Mouse (Mus musculus) inflammation-experienced regulatory T-cells, adult 6 months (primary cell): Measurements from ENCODE around the gene Rabep1. TPM values are rescaled to one million over a fixed set of nuclear protein-coding genes. Genes with fewer than 3 reads are reported as not detected.

ENCODE experiments used
- ATAC-seq: one replicate; pipeline ENCODE4 v1.8.0; 2017
- polyA plus RNA-seq, 3 experiments: library from polyadenylated mRNA; unstranded; fragments of 100-300 nt; shearing (Covaris generic); gene quantifications; one replicate each; pipeline ENCODE4 v1.2.1; 2017

Gene Rabep1
- polyA plus RNA-seq = 10 to 100 TPM in 2 of 3 experiments, 1 to 10 TPM in 1; 9.9 to 13.0 (median 11.4) TPM

GRCm38 (mm10) chr11:70844559-70845456 is at the start of gene Rabep1:
Rabep1 (plus strand) TSS chr11:70844778.
- ATAC-seq = peak; percentile 85

GRCm38 (mm10) chr11:70802208-70802864 is 42.2 kb upstream of the Rabep1 start:
- no peak for ATAC-seq

- no peak for ATAC-seq
Observed at GRCm38 (mm10) chr11:70802865-70803261, 41.7 kb upstream of the Rabep1 start.

GRCm38 (mm10) chr11:70803711-70804200 is 40.8 kb upstream of the Rabep1 start:
- peak; percentile 81 for ATAC-seq

- no peak for ATAC-seq
Observed at GRCm38 (mm10) chr11:70804395-70804794, 40.2 kb upstream of the Rabep1 start.

- no peak for ATAC-seq
Observed at GRCm38 (mm10) chr11:70805641-70806175, 38.9 kb upstream of the Rabep1 start.

GRCm38 (mm10) chr11:70806697-70807096 is 37.9 kb upstream of the Rabep1 start:
- no peak for ATAC-seq

- ATAC-seq = no peak
Observed at GRCm38 (mm10) chr11:70807630-70808029, 36.9 kb upstream of the Rabep1 start.

- ATAC-seq = no peak
Observed at GRCm38 (mm10) chr11:70808101-70808500, 36.5 kb upstream of the Rabep1 start.

GRCm38 (mm10) chr11:70809011-70809410 is 35.6 kb upstream of the Rabep1 start:
- ATAC-seq = no peak

- ATAC-seq = no peak
Observed at GRCm38 (mm10) chr11:70811041-70811440, 33.5 kb upstream of the Rabep1 start.

- no peak for ATAC-seq
Observed at GRCm38 (mm10) chr11:70811471-70812240, 32.9 kb upstream of the Rabep1 start.

GRCm38 (mm10) chr11:70812365-70812764 is 32.2 kb upstream of the Rabep1 start, which contains the start of gene Scimp:
Scimp (minus strand) TSS chr11:70812586.
- ATAC-seq = no peak

GRCm38 (mm10) chr11:70815071-70815470 is 29.5 kb upstream of the Rabep1 start:
- ATAC-seq = no peak

- ATAC-seq = peak; percentile 75
Observed at GRCm38 (mm10) chr11:70815498-70816078, 29.0 kb upstream of the Rabep1 start.

- ATAC-seq = no peak
Observed at GRCm38 (mm10) chr11:70816770-70817169, 27.8 kb upstream of the Rabep1 start.

GRCm38 (mm10) chr11:70820120-70820519 is 24.5 kb upstream of the Rabep1 start:
- ATAC-seq = no peak

- no peak for ATAC-seq
Observed at GRCm38 (mm10) chr11:70821728-70822591, 22.6 kb upstream of the Rabep1 start.

GRCm38 (mm10) chr11:70826207-70826606 is 18.4 kb upstream of the Rabep1 start:
- no peak for ATAC-seq

- ATAC-seq = no peak
Observed at GRCm38 (mm10) chr11:70828975-70829615, 15.5 kb upstream of the Rabep1 start.
